Mouse (Mus musculus): Measurements from ENCODE around the gene Eno2.

Eno2 gene

GRCm38 (mm10) chr6:124741842-124742241 lies 27.6 kb downstream of the Eno2 start:
- DNase-seq (ENCODE audit: inconsistent age in 2 of 2, low spot score in 1 of 2): no peak

- DNase-seq (ENCODE audit: inconsistent age in 2 of 2, low spot score in 1 of 2): peak; percentile 91 to 97
Measured at GRCm38 (mm10) chr6:124740888-124741761, 28.3 kb downstream of the Eno2 start, which contains the start of gene Grcc10. Gene Grcc10 (minus strand): TSS chr6:124741374.

GRCm38 (mm10) chr6:124740211-124740887 lies 29.1 kb downstream of the Eno2 start:
- no peak for DNase-seq (ENCODE audit: inconsistent age in 2 of 2, low spot score in 1 of 2)

GRCm38 (mm10) chr6:124739231-124739796 lies 30.2 kb downstream of the Eno2 start:
- no peak for DNase-seq (ENCODE audit: inconsistent age in 2 of 2, low spot score in 1 of 2)

- DNase-seq (ENCODE audit: inconsistent age in 2 of 2, low spot score in 1 of 2): peak in 1 of 2 experiments; percentile 68
Measured at GRCm38 (mm10) chr6:124738511-124739023, 30.9 kb downstream of the Eno2 start, which contains the start of gene Ptpn6. Gene Ptpn6 (minus strand): TSS chr6:124738714.

- DNase-seq (ENCODE audit: inconsistent age in 2 of 2, low spot score in 1 of 2): no peak
Measured at GRCm38 (mm10) chr6:124737040-124737439, 32.4 kb downstream of the Eno2 start.

- no peak for DNase-seq (ENCODE audit: inconsistent age in 2 of 2, low spot score in 1 of 2)
Measured at GRCm38 (mm10) chr6:124734417-124734816, 35.1 kb downstream of the Eno2 start.

GRCm38 (mm10) chr6:124732476-124733370 lies 36.8 kb downstream of the Eno2 start:
- DNase-seq (ENCODE audit: inconsistent age in 2 of 2, low spot score in 1 of 2): peak; percentile 55 to 65

GRCm38 (mm10) chr6:124731038-124731437 lies 38.4 kb downstream of the Eno2 start:
- DNase-seq (ENCODE audit: inconsistent age in 2 of 2, low spot score in 1 of 2): no peak

GRCm38 (mm10) chr6:124729850-124730705 lies 39.4 kb downstream of the Eno2 start:
- no peak for DNase-seq (ENCODE audit: inconsistent age in 2 of 2, low spot score in 1 of 2)

- peak; percentile 84 to 90 for DNase-seq (ENCODE audit: inconsistent age in 2 of 2, low spot score in 1 of 2)
Measured at GRCm38 (mm10) chr6:124728621-124729020, 40.9 kb downstream of the Eno2 start.

GRCm38 (mm10) chr6:124724472-124724871 lies 45.0 kb downstream of the Eno2 start:
- DNase-seq (ENCODE audit: inconsistent age in 2 of 2, low spot score in 1 of 2): no peak

- no peak for DNase-seq (ENCODE audit: inconsistent age in 2 of 2, low spot score in 1 of 2)
Measured at GRCm38 (mm10) chr6:124723541-124723940, 45.9 kb downstream of the Eno2 start.

GRCm38 (mm10) chr6:124722876-124723473 lies 46.5 kb downstream of the Eno2 start:
- DNase-seq (ENCODE audit: inconsistent age in 2 of 2, low spot score in 1 of 2): no peak

GRCm38 (mm10) chr6:124720904-124721303 lies 48.6 kb downstream of the Eno2 start:
- DNase-seq (ENCODE audit: inconsistent age in 2 of 2, low spot score in 1 of 2): no peak

- no peak for DNase-seq (ENCODE audit: inconsistent age in 2 of 2, low spot score in 1 of 2)
Measured at GRCm38 (mm10) chr6:124719354-124719978, 50.0 kb downstream of the Eno2 start.

GRCm38 (mm10) chr6:124718703-124719102 lies 50.8 kb downstream of the Eno2 start:
- DNase-seq (ENCODE audit: inconsistent age in 2 of 2, low spot score in 1 of 2): no peak

- peak; percentile 63 to 72 for DNase-seq (ENCODE audit: inconsistent age in 2 of 2, low spot score in 1 of 2)
Measured at GRCm38 (mm10) chr6:124717968-124718367, 51.5 kb downstream of the Eno2 start.

Data from adrenal gland, adult (tissue).